Mouse (Mus musculus) A20 (cell line): ENCODE results near the gene Fzd10.

Source experiments
- DNase-seq: peaks from one replicate; pipeline ENCODE4 v3.0.0-alpha.2; 2011; ENCODE audit warnings: low read depth, low spot score

Gene Fzd10

GRCm38 (mm10) chr5:128600072-128601021, at the start of gene Fzd10:
Fzd10 (plus strand) TSS chr5:128600844.
- no peak for DNase-seq

- DNase-seq = no peak
Measured at GRCm38 (mm10) chr5:128551448-128551847, 49.2 kb upstream of the Fzd10 start.

GRCm38 (mm10) chr5:128552136-128552890, 48.3 kb upstream of the Fzd10 start:
- no peak for DNase-seq

- no peak for DNase-seq
Measured at GRCm38 (mm10) chr5:128558126-128558525, 42.5 kb upstream of the Fzd10 start.

- no peak for DNase-seq
Measured at GRCm38 (mm10) chr5:128567313-128567712, 33.3 kb upstream of the Fzd10 start.

GRCm38 (mm10) chr5:128568970-128569369, 31.7 kb upstream of the Fzd10 start:
- no peak for DNase-seq

- no peak for DNase-seq
Measured at GRCm38 (mm10) chr5:128570091-128570490, 30.6 kb upstream of the Fzd10 start.

GRCm38 (mm10) chr5:128570848-128571247, 29.8 kb upstream of the Fzd10 start:
- DNase-seq = no peak

- DNase-seq = no peak
Measured at GRCm38 (mm10) chr5:128571706-128572105, 28.9 kb upstream of the Fzd10 start.

GRCm38 (mm10) chr5:128575997-128576579, 24.6 kb upstream of the Fzd10 start:
- no peak for DNase-seq

- DNase-seq = no peak
Measured at GRCm38 (mm10) chr5:128579047-128579650, 21.5 kb upstream of the Fzd10 start.

- DNase-seq = no peak
Measured at GRCm38 (mm10) chr5:128580931-128581330, 19.7 kb upstream of the Fzd10 start.

GRCm38 (mm10) chr5:128581516-128581921, 19.1 kb upstream of the Fzd10 start:
- DNase-seq = no peak

GRCm38 (mm10) chr5:128589231-128589630, 11.4 kb upstream of the Fzd10 start:
- no peak for DNase-seq

GRCm38 (mm10) chr5:128593446-128593845, 7.2 kb upstream of the Fzd10 start:
- no peak for DNase-seq

GRCm38 (mm10) chr5:128596813-128597212, 3.8 kb upstream of the Fzd10 start:
- no peak for DNase-seq

- DNase-seq = no peak
Measured at GRCm38 (mm10) chr5:128597381-128597780, 3.3 kb upstream of the Fzd10 start.

- DNase-seq = no peak
Measured at GRCm38 (mm10) chr5:128598191-128598720, 2.4 kb upstream of the Fzd10 start.

- DNase-seq = no peak
Measured at GRCm38 (mm10) chr5:128598760-128599364, 1.8 kb upstream of the Fzd10 start.

GRCm38 (mm10) chr5:128599365-128600071, 1.1 kb upstream of the Fzd10 start:
- no peak for DNase-seq
